Mouse (Mus musculus) common myeloid progenitor, adult 5-6 weeks (primary cell): ENCODE measurements around the gene Mpzl3. TPM values are rescaled to one million over a fixed set of nuclear protein-coding genes. Genes with fewer than 3 reads are reported as not detected.
"Not testable (repeated sequence)": the region's sequence is repeated elsewhere in the genome, so short reads cannot be mapped to it uniquely, and the experiment has no call there.

ENCODE experiments used
- ATAC-seq: replicated peaks from 2 replicates; pipeline ENCODE4 v1.8.0; 2016; ENCODE audit warnings: low read depth, mild to moderate bottlenecking, moderate TSS enrichment, inconsistent platforms; ENCODE audit not compliant: poor library complexity, severe bottlenecking
- total RNA-seq: library from RNA; stranded (forward); fragments of 200-1000, 187-1606 nt; gene quantifications from 2 replicates; pipeline ENCODE4 v1.2.3, GENCODE M21; 2017

The Mpzl3 gene
- 0.27 and 1.0 TPM in 2 replicates for total RNA-seq

DNA sequence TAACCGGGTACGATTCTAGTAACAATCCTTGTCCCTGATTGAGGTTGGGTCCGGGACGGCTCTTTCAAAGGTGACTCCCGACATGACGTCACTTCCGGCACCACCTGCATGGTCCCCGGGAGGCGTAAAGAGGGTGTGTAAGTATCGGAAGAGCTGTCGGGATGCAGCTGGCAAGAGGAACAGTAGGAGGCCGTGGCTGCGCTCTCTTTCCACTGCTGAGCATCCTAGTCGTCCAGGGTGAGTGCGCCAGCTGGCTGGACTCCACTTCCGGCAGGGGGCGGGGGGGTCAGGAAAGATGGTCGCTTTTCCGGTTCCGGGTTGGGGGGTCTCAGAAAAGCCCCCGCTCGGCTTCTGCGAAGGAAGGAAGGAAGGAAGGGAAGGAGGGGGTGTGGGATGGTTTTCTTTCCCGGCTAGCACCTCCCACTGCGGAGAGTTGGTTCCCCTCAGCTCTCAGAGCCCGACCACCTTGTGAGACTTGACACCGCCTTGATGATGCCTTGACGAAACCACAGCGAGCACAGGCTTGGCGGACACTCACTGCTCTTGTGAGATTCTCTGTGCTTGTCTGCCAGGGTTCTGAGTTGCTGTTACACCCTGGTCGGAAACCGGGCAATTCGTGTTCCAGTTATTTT lies at the start of gene Mpzl3:
TSS of gene Mpzl3 (plus strand) at position 105 of the 632 bp plus-strand sequence.
- peak; percentile 58 for ATAC-seq

GRCm38 (mm10) chr9:45007404-45007803 lies 47.6 kb upstream of the Mpzl3 start:
- ATAC-seq, result no peak

DNA sequence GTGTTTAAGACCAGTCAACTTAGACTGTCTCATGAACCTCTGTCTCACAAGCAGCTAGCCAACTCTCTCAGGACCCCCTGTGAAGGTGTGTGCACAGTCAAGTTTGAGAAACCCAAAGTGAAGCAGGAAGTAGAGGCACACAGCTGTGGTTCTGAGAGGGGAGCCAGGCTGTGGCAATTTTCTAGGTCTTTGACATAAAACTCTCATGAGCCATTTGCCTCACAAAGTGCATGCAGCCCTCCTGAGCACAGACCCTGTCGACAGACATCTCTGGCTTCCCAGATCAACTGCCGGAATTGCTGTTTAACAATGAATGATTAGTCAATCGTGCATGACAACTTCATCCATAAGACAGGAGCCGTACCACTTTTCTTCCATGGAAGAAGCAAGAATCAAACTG lies 46.6 kb upstream of the Mpzl3 start:
- ATAC-seq, result no peak

DNA sequence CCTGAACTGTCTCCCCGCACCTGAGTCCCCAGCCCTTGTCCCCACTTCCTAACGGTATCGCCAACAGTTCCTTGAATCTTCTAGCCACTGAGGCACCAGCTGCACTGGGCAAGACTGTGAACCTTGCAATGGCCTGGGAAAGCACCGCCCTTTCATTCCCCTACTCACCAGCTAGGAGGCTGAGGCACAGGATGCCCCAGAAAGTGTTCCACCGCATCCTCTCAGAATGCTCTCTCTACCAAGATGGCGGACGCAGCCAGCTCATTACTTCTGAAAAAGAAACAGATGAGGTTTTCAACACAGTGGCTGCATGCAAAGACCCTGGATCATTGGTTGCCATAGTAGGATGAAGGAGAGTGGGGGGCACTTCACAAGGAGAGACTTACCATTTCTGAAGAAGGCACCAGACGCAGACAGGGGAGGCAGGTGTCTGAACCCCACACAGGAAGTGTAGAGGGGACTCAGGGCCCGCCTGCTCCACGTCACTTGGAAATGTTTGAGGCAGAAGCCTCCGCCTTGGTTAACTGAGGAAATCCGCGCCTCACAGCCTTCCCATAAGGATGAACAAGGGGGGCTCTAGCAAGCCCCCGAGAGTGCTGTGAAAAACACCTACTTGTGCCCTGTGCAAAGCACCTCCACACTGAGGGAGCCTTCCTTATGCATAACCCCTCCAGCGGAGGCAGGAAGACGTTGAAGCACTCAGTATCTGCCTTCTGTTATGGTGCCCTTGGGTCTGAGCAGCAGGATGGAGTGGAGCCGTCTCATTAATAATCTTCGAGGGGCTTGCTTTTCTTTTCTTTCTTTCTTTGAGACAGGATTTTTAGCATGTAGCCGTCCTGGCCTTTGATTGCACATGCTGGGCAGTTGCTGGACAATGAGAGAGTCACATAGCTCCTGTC lies 45.6 kb upstream of the Mpzl3 start, which contains the start of gene Cd3e:
TSS of gene Cd3e (minus strand) at position 448 of the 899 bp plus-strand sequence.
- no peak for ATAC-seq

- no peak for ATAC-seq
Observed at GRCm38 (mm10) chr9:45010461-45010860, 44.5 kb upstream of the Mpzl3 start.

DNA sequence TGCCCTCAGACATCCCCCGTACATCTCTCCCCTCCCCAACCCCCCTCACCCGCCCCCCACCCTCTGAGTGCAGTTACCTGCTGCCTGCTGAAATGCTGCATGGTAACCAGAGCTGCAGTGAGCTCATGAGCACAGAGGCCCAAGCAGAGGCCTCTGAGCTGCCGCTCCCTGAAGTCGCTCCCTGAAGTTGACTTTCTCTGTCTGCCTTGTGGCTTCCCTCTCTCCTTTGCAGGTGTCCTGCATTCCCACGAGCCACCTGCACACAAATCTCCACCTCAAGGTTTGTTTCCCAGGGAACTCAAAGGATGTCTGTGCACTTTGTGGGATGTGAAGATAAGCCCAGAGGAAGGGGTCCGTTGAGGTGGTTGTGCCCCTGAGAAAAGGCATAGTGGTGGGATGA lies 43.7 kb upstream of the Mpzl3 start:
- no peak for ATAC-seq

GRCm38 (mm10) chr9:45014879-45015278 lies 40.1 kb upstream of the Mpzl3 start:
- ATAC-seq, result no peak

DNA sequence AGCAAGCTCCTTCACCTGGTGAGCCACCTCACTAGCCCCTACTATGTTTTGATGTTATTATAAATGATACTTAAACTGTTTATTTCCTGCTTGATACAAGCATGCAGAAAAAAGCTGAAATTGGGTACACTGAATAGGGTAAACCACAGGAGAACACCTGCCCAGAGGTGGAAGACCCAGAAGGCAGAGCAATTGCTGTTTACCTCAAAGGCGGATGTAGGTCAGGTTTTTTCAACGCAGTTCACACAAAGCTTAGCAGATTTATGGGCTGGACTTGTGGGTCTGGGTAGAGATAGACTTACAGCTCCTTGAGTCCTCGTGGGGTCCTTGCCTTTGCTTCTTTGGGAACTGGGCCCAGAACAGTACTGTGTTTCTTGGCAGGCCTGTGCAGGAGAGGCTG lies 39.1 kb upstream of the Mpzl3 start:
- no peak for ATAC-seq

DNA sequence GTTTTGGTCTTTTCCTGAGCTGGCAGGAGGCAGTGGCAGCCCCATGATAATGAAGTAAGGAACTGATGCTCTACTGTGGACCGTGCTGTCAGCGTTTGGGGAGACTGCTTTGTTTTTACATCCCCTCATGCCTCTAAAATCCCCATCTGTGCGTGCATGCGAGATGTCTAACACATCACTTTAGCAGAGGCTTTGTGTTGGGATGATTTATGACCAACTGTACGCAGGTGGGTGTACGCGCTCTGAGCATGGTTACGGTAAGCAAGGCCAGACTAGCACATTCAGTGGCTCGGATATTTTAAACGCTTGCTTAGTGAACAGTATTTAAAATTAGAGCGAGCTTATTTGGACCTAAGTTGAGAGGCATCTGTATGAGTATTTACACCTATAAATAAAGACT lies 37.0 kb upstream of the Mpzl3 start:
- ATAC-seq, result no peak

DNA sequence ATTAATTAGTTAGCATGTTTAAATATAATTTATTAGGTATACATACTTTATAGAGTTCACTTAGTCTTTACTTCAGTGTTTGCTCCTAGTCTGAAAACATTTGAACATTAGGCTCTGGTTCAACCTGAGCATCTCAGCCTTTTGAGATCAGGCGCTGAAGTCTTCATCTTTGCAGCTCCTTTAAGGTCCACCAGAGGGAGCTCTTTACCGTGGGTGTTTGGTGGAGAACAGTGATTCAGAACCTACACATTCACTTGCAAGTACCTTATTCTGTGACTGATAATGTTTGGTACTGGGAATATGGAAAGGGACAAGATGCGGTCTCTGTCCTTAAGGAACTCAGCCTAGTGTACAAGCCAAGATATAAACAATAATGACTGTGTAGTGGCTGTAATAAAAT lies 32.2 kb upstream of the Mpzl3 start:
- ATAC-seq, result peak; percentile 62; the same call in 1 of the 2 replicates

DNA sequence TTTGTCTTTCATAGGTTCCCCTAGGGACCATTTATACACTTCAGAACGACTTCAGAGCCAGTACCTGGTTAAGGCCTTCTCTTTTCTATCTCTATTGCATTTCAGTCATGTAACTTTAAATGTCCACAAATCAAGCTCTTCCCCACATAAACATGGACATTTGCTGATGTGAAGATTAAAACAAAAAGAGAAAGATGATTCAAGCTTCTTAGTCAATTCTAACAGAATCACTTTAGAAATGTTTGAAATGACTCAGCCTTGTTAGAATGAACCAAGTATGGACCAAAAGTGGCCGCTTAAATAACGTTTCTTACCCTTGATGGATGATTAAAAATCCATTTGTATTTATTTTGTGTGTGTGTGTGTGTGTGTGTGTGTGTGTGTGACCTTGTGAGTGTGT lies 31.3 kb upstream of the Mpzl3 start:
- no peak for ATAC-seq

GRCm38 (mm10) chr9:45024187-45024586 lies 30.8 kb upstream of the Mpzl3 start:
- ATAC-seq, result no peak

GRCm38 (mm10) chr9:45027376-45027775 lies 27.6 kb upstream of the Mpzl3 start:
- no peak for ATAC-seq

DNA sequence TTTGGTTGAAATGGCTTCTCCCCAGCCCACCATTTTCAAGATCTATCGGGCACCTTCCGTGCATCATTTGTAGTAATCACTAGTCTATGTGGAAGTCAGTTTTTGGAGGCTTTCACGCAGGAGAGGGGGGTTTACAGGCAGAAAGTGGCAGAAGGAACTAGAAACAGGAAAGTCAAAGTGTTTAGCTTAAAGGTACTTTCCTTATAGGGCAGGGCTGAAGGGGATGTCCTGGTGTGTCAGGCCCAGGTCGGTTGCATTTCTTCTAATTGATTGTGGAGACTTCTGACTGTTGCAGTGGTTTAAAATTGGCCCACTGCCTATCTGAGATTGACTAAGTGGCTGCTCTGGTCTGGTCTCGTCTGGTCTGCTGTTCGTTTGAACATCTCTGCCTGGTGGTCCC lies 24.6 kb upstream of the Mpzl3 start:
- ATAC-seq, result no peak

- ATAC-seq, result no peak
Observed at GRCm38 (mm10) chr9:45032261-45032660, 22.7 kb upstream of the Mpzl3 start.

DNA sequence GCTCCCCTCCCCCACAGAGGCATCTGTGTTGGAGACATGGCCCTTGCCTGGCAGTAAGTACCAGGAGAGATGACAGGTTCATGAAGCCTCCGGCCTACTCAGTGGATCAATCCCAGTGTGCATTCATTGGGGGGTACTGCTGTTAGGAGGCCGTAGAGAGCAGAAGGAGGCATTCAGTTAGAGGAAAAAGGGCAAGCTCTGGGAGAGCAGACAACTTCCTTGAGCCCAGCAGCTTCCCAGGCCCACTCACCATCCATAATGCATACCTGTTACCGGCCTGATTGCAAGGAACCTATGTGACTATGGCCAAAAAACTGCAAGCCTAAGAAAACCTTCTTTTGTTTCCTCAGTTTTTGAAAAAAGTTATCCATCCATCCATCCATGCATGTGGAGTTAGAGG lies 20.5 kb upstream of the Mpzl3 start:
- no peak for ATAC-seq

- not testable (repeated sequence) for ATAC-seq
Observed at GRCm38 (mm10) chr9:45037803-45038202, 17.2 kb upstream of the Mpzl3 start.

- no peak for ATAC-seq
Observed at GRCm38 (mm10) chr9:45039499-45039898, 15.5 kb upstream of the Mpzl3 start, which contains the start of gene Mpzl2. TSS of gene Mpzl2 (plus strand) at chr9:45039799.

- ATAC-seq, result no peak
Observed at GRCm38 (mm10) chr9:45040066-45040845, 14.7 kb upstream of the Mpzl3 start.

DNA sequence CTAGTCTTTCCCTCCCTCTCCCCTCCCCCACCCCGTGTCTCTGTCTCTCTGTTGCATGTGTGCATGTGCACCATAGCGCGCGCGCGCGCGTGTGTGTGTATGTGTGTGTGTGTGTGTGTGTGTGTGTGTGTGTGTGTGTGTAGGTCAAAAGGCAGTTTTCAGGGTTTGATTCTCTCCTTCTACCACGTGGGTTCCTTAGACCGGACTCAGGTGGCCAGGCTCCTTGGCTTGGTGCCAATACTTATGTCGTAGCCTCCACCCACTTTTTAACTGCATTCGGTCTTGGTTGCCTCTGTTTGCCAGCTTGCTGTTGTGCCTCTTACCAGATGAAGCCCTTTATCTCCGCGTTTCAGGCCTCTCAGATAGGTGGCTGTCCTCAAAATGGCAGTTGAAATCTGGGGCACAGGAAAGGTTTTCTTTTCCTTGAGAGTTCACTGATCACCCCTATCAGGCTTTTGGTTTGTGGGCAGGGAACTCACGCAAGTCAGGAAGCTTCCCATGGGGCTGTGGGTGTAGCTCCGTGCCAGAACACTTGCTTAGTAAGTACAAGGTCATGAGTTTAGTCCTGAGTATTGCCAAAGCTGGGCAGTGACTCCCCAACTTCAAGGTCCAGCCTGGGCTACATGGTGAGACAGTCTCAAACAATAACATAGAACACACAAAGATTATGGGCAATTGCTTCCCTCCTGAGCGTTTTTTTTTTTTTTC lies 13.7 kb upstream of the Mpzl3 start:
- ATAC-seq, result peak; percentile 90
